Mouse (Mus musculus): ENCODE measurements around the gene Cyba. TPM values are rescaled to one million over a fixed set of nuclear protein-coding genes. Genes with fewer than 3 reads are reported as not detected.

Cyba gene
- 140 TPM for total RNA-seq (2023)

GRCm38 (mm10) chr8:122432443-122433268 is at the start of gene Cyba:
Cyba (minus strand) TSS chr8:122432930.

DNA sequence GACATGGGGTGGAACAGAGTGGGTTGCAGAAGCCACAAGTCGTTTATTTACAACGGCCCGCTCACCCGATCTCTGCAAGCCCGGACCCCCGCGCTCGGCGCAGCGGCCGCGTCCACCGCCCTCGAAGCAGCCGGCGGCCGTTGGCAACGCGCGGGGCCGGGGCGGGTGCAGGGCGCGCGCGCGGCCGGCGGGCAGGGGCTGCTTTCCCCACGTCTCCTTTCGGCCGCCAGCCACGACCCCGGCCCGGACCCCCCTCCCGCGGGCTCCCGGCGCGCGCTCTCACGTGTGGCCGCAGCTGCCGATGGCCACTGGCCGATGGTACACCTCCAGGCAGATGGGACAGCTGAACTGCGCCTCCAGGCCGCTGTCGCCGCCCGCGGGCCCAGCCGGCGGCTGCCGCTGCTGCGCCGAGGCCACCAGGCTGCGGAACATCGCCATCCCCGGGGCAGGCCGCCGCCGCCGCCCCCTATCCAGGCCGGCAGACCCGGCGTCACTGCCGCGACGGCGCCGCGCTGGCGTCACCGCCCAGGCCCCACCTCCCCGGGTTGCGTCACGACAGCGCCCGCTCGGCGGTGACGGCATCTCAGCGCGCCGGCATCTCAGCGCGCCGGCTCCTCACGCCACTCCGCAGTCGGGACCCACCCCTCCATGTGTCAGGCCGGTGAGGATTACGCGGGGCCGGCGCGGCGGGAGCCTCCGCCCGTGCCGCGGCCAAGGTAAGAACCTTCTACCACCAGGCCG is 43.0 kb upstream of the Cyba start, which contains the start of the genes Rnf166 and Ctu2:
TSS of gene Rnf166 (minus strand) at position 485 of the 741 bp plus-strand sequence.
TSS of gene Ctu2 (plus strand) at position 564 of the 741 bp plus-strand sequence.

GRCm38 (mm10) chr8:122460524-122461472 is 28.1 kb upstream of the Cyba start, which contains the start of gene Snai3:
Snai3 (minus strand) TSS chr8:122460733.

DNA sequence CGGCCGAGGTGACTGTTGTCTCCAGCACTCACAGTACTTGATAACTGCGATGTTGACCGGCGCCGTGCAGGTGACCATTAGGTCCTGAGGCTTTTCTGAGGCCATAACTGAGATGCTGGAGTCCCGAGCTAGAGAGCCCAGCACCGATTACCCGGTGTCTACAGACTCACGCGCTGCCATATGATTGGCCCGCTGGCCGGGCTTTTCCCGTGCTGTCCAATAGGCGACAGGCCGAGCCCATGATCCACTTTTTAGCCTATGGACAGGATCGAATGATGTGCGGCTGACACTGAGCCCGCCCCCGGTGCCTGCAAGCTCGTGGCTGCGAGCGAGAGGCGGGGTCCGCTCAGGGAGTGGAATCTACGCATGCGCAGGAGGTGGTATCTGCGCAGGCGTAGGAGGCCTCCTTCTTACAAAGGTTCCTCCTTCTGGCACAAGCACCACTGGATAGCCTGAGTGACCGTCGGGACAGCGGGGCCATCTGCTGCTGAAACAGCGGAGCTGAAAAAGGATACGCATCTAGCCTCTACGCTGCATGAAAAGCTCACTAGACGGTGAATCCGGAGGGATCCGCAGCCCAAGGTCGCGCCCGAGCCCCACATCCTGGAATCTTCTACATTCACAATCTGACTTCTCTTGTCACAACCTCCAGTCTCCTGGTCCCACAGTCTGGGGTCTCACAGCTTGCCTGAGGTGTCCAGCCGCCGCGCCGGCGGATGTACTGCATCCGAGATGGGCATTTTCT is 10.7 kb upstream of the Cyba start, which contains the start of gene Mvd:
TSS of gene Mvd (minus strand) at position 161 of the 745 bp plus-strand sequence.

GRCm38 (mm10) chr8:122421376-122422070 is 11.2 kb downstream of the Cyba start, which contains the start of gene Il17c:
Il17c (plus strand) TSS chr8:122422020.

DNA sequence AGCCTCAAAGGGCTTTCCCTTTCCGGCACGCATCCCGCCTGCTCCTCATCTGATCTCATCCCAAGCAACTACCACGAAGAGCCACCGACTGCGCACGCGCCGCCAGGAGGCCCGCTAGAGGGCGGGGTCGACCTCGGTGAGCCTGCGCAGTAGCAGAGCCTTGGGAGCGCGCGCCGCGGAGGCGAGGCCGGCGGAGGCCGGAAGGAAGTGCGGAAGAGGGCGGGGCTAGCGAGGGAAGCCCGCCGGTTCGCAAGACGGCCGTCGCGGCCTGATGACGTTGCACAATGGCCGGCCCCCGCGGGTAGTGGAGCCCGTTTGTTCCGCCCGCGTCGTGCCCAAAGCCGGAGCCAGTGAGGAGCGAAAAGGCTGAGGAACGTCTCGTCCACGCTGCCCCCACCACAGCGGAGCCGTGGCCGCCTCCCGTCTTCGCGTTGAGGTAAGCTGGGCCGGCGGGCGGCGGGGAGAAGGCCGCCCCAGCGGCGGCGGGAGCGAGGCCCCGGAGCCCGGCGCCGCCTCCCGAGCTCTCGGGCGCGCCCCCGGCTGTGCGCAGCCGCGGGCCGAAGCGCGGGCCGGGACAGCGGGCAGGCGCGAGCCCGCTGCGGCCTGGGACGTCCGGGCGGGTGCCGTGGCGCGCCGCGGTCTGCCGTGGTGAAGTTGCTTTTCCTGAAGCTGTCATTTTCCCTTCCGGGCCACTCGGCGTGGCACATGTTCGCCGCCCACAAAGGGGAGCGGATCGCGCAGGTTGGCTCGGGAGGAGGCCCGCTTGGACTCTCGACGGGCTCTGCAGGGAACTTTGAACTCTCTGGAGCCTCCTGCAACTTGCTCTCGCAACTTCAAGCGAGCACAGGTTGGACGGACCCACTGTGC is 56.1 kb downstream of the Cyba start, which contains the start of gene Zc3h18:
TSS of gene Zc3h18 (plus strand) at position 245 of the 867 bp plus-strand sequence.

Other genes with a start within 250 kb of the Cyba start
- 37.6 TPM for gene Zfpm1, start 150.8 kb downstream of the Cyba start, total RNA-seq (2023)
- gene Trhr2, start 72.2 kb downstream of the Cyba start, total RNA-seq (2023) = not detected
- 94.7 TPM for gene Zc3h18, start 56.3 kb downstream of the Cyba start, total RNA-seq (2023)
- gene Il17c, start 10.9 kb downstream of the Cyba start, total RNA-seq (2023) = not detected
- 11.3 TPM for gene Mvd, start 10.5 kb upstream of the Cyba start, total RNA-seq (2023)
- gene Snai3, start 27.8 kb upstream of the Cyba start, total RNA-seq (2023) = 9.0 TPM
- 99.1 TPM for gene Rnf166, start 43.1 kb upstream of the Cyba start, total RNA-seq (2023)
- 51.0 TPM for gene Ctu2, start 43.2 kb upstream of the Cyba start, total RNA-seq (2023)
- gene Piezo1, start 118.4 kb upstream of the Cyba start, total RNA-seq (2023) = 43.8 TPM
- 75.3 TPM for gene Cdt1, start 135.1 kb upstream of the Cyba start, total RNA-seq (2023)
- gene Aprt, start 144.0 kb upstream of the Cyba start, total RNA-seq (2023) = 96.5 TPM
- 13.4 TPM for gene Galns, start 178.5 kb upstream of the Cyba start, total RNA-seq (2023)
- gene Trappc2l, start 178.7 kb upstream of the Cyba start, total RNA-seq (2023) = 42.0 TPM
- gene Pabpn1l, start 189.8 kb upstream of the Cyba start, total RNA-seq (2023) = not detected

Measured in CD8-positive naive resting alpha-beta T cell, adult 57 days (primary cell).